Mouse (Mus musculus): Measurements from ENCODE around the gene Grin2a.
"Not testable (repeated sequence)": the region's sequence is repeated elsewhere in the genome, so short reads cannot be mapped to it uniquely, and the experiment has no call there.

The Grin2a gene

GRCm38 (mm10) chr16:9625652-9626444 is 369.5 kb downstream of the Grin2a start:
- peak; percentile 55 for DNase-seq (ENCODE audit: low spot score)

GRCm38 (mm10) chr16:9624346-9624745 is 371.0 kb downstream of the Grin2a start:
- DNase-seq (ENCODE audit: low spot score): no peak

GRCm38 (mm10) chr16:9618206-9618605 is 377.2 kb downstream of the Grin2a start:
- DNase-seq (ENCODE audit: low spot score): no peak

- no peak for DNase-seq (ENCODE audit: low spot score)
These were observed 378.1 kb downstream of the Grin2a start for GRCm38 (mm10) chr16:9617215-9617614.

GRCm38 (mm10) chr16:9616807-9617206 is 378.6 kb downstream of the Grin2a start:
- DNase-seq (ENCODE audit: low spot score): no peak

- not testable (repeated sequence) for DNase-seq (ENCODE audit: low spot score)
These were observed 382.8 kb downstream of the Grin2a start for GRCm38 (mm10) chr16:9612596-9612995.

- no peak for DNase-seq (ENCODE audit: low spot score)
These were observed 387.9 kb downstream of the Grin2a start for GRCm38 (mm10) chr16:9607432-9607831.

- no peak for DNase-seq (ENCODE audit: low spot score)
These were observed 391.4 kb downstream of the Grin2a start for GRCm38 (mm10) chr16:9603983-9604382.

- DNase-seq (ENCODE audit: low spot score): no peak
These were observed 392.8 kb downstream of the Grin2a start for GRCm38 (mm10) chr16:9602579-9602978.

GRCm38 (mm10) chr16:9589176-9589575 is 406.2 kb downstream of the Grin2a start:
- DNase-seq (ENCODE audit: low spot score): peak; percentile 24

- DNase-seq (ENCODE audit: low spot score): no peak
These were observed 406.9 kb downstream of the Grin2a start for GRCm38 (mm10) chr16:9588431-9588830.

GRCm38 (mm10) chr16:9583981-9584380 is 411.4 kb downstream of the Grin2a start:
- no peak for DNase-seq (ENCODE audit: low spot score)

GRCm38 (mm10) chr16:9571793-9572192 is 423.6 kb downstream of the Grin2a start:
- DNase-seq (ENCODE audit: low spot score): no peak

GRCm38 (mm10) chr16:9567286-9567685 is 428.1 kb downstream of the Grin2a start:
- no peak for DNase-seq (ENCODE audit: low spot score)

- DNase-seq (ENCODE audit: low spot score): no peak
These were observed 433.5 kb downstream of the Grin2a start for GRCm38 (mm10) chr16:9561816-9562215.

- DNase-seq (ENCODE audit: low spot score): no peak
These were observed 460.2 kb downstream of the Grin2a start for GRCm38 (mm10) chr16:9535196-9535595.

GRCm38 (mm10) chr16:9533564-9534332 is 461.6 kb downstream of the Grin2a start:
- no peak for DNase-seq (ENCODE audit: low spot score)

- no peak for DNase-seq (ENCODE audit: low spot score)
These were observed 462.4 kb downstream of the Grin2a start for GRCm38 (mm10) chr16:9532843-9533532.

GRCm38 (mm10) chr16:9527214-9527613 is 468.1 kb downstream of the Grin2a start:
- no peak for DNase-seq (ENCODE audit: low spot score)

- no peak for DNase-seq (ENCODE audit: low spot score)
These were observed 472.0 kb downstream of the Grin2a start for GRCm38 (mm10) chr16:9523314-9523713.
